8 mouse cellular contexts compared by ENCODE assay signal in the genomic region with DNA sequence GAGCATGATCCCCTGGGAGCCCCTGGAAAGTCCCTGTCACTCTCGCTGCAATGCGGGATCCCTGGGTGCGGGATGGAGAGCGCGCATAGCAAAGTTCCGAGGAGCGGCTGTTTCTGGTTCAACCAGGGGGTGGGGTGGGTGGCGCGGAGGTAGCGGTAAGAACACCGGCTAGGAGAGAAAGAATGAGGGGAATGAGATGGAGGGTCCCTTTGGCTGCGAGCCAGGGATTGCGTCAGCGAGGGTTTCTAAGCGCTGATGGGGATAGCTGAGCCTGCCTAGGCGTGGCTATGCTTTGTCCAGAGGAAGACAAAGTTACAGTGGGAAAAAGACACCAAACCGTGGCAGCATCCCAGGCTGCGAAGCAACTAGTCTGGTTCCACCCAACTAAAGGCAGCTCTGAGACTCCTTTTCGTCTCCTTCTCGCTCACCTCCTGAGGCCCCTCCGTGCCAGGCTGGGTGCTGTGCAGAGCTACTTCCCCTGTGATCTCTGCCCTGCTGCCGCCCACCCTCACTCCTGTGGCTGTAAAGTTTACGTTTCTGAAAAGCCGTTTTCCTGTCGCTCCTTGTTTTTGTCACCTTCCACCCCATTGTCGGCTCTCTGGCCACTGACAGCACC. TPM values are rescaled to one million over a fixed set of nuclear protein-coding genes. Genes with fewer than 3 reads are reported as not detected.
DNase-seq lines count a peak whose midpoint lies in the region; ATAC-seq and TF ChIP-seq lines count a peak whose summit lies in the region.

No protein-coding gene starts in this region.

- under 1% methylated on average over 26 of the region's 26 CpGs for WGBS in kidney, postnatal 0 days
- WGBS in stomach, embryonic 15.5 days = under 1% methylated on average over 26 of the region's 26 CpGs

- peak; percentile 61 to 73 for DNase-seq in right cerebral cortex, postnatal 10 days (ENCODE audit: low spot score in 2 of 2)
- no peak for DNase-seq in right cerebral cortex, adult 2 months (ENCODE audit: low spot score in 2 of 2)
- peak; percentile 50 for DNase-seq in heart, adult 8-10 months (ENCODE audit: low spot score)
- peak; percentile 79 for DNase-seq in kidney, postnatal 0 days (ENCODE audit: low spot score)

- H3K4me1 ChIP-seq in kidney, postnatal 0 days (replicated peaks; ENCODE audit: insufficient read depth, low read length) = 0 out of 2 replicates have a peak, but pooled peaks cover 9% of the 10 kb centered on the region
- H3K4me1 ChIP-seq in stomach, embryonic 15.5 days = peaks cover 25% of the 10 kb centered on the region

- no peaks in the 10 kb centered on the region for H3K9me3 ChIP-seq in kidney, postnatal 0 days (replicated peaks; ENCODE audit: low read length)
- H3K9me3 ChIP-seq in stomach, embryonic 15.5 days = no peaks in the 10 kb centered on the region

- H3K27ac ChIP-seq in kidney, postnatal 0 days = peak overlapping the region; percentile 20
- peak overlapping the region; percentile 92 for H3K27ac ChIP-seq in stomach, embryonic 15.5 days

- peak overlapping the region; percentile 57 for H3K4me3 ChIP-seq in kidney, postnatal 0 days (replicated peaks; ENCODE audit: low read depth, low read length)
- H3K4me3 ChIP-seq in stomach, embryonic 15.5 days (replicated peaks) = peak overlapping the region; percentile 73

- peak; percentile 4; the same call in 1 of the 2 replicates for ATAC-seq in common myeloid progenitor, adult 5-6 weeks (replicated peaks; ENCODE audit: low read depth, poor library complexity, severe bottlenecking)
- peak; percentile 52; the same call in 1 of the 2 replicates for ATAC-seq in kidney, postnatal 0 days (replicated peaks; ENCODE audit: low FRiP score, low read depth)
- peak; percentile 16; the same call in 1 of the 2 replicates for ATAC-seq in megakaryocyte-erythroid progenitor cell, adult 5-6 weeks (replicated peaks; ENCODE audit: low FRiP score, low TSS enrichment, poor library complexity, severe bottlenecking)
- ATAC-seq in stomach, embryonic 15.5 days (ENCODE audit: insufficient read depth, low FRiP score, low read depth) = peak; percentile 48
- ATAC-seq in granulocyte monocyte progenitor cell, adult 5-6 weeks (replicated peaks; ENCODE audit: poor library complexity, severe bottlenecking) = no peak

- no peak for TF ChIP-seq CTCF in kidney, postnatal 0 days (IDR thresholded peaks at IDR 0.05; ENCODE audit: low read depth)

- H3K36me3 ChIP-seq in kidney, postnatal 0 days (ENCODE audit: insufficient read depth, low read length) = no peaks in the 10 kb centered on the region
- H3K36me3 ChIP-seq in stomach, embryonic 15.5 days = no peaks in the 10 kb centered on the region

- no peaks in the 10 kb centered on the region for H3K27me3 ChIP-seq in kidney, postnatal 0 days (ENCODE audit: insufficient read depth, low read length)
- H3K27me3 ChIP-seq in stomach, embryonic 15.5 days (replicated peaks) = no peaks in the 10 kb centered on the region

- peak overlapping the region; percentile 61 for H3K9ac ChIP-seq in kidney, postnatal 0 days (ENCODE audit: low read depth, low read length)
- H3K9ac ChIP-seq in stomach, embryonic 15.5 days = peak overlapping the region; percentile 60

- peak overlapping the region; percentile 93 for H3K4me2 ChIP-seq in kidney, postnatal 0 days (ENCODE audit: low read length)
- H3K4me2 ChIP-seq in stomach, embryonic 15.5 days = peak overlapping the region; percentile 96

RNA-seq across cellular contexts. Expression of gene Glipr2, which starts 0.8 kb away (rescaled TPM):
- total RNA-seq in common myeloid progenitor, adult 5-6 weeks (2017) = 16.3 TPM in 2 replicates
- total RNA-seq in heart, adult 8-10 months (2022) = 1 to 10 TPM; 2.3 to 5.2 (median 2.8) TPM
- polyA plus RNA-seq in kidney, postnatal 0 days (2015; fragmentation: Nextera tagmentation; extraction: Ambion mirVana) = 54.9 and 59.1 TPM in 2 replicates
- total RNA-seq in megakaryocyte-erythroid progenitor cell, adult 5-6 weeks (2014; fragmentation: Nextera tagmentation) = 10.9 and 12.6 TPM in 2 replicates
- 12.2 and 13.9 TPM in 2 replicates for total RNA-seq in megakaryocyte-erythroid progenitor cell, adult 5-6 weeks (2017)
- 95.8 and 106 TPM in 2 replicates for polyA plus RNA-seq in stomach, embryonic 15.5 days (2015; fragmentation: Nextera tagmentation; extraction: Ambion mirVana)
- total RNA-seq in granulocyte monocyte progenitor cell, adult 5-6 weeks (2014; fragmentation: Nextera tagmentation) = 8.2 and 12.7 TPM in 2 replicates
- 16.4 and 20.8 TPM in 2 replicates for total RNA-seq in granulocyte monocyte progenitor cell, adult 5-6 weeks (2017)

RNA-seq across cellular contexts. Expression of gene Ccin, which starts 25.3 kb away (rescaled TPM):
- total RNA-seq in common myeloid progenitor, adult 5-6 weeks (2017) = not detected in 2 replicates
- total RNA-seq in heart, adult 8-10 months (2022) = not detected
- not detected in 2 replicates for polyA plus RNA-seq in kidney, postnatal 0 days (2015; fragmentation: Nextera tagmentation; extraction: Ambion mirVana)
- total RNA-seq in megakaryocyte-erythroid progenitor cell, adult 5-6 weeks (2014; fragmentation: Nextera tagmentation) = not detected in 2 replicates
- total RNA-seq in megakaryocyte-erythroid progenitor cell, adult 5-6 weeks (2017) = not detected in 2 replicates
- not detected in 2 replicates for polyA plus RNA-seq in stomach, embryonic 15.5 days (2015; fragmentation: Nextera tagmentation; extraction: Ambion mirVana)
- total RNA-seq in granulocyte monocyte progenitor cell, adult 5-6 weeks (2014; fragmentation: Nextera tagmentation) = not detected in 2 replicates
- 0.09 TPM in 1 of 2 replicates, not detected in the other for total RNA-seq in granulocyte monocyte progenitor cell, adult 5-6 weeks (2017)

RNA-seq across cellular contexts. Expression of gene Clta, which starts 46.3 kb away (rescaled TPM):
- total RNA-seq in common myeloid progenitor, adult 5-6 weeks (2017) = 316 and 331 TPM in 2 replicates
- 10 to 100 TPM; 67.0 to 78.6 (median 70.5) TPM for total RNA-seq in heart, adult 8-10 months (2022)
- 293 and 300 TPM in 2 replicates for polyA plus RNA-seq in kidney, postnatal 0 days (2015; fragmentation: Nextera tagmentation; extraction: Ambion mirVana)
- 198 and 217 TPM in 2 replicates for total RNA-seq in megakaryocyte-erythroid progenitor cell, adult 5-6 weeks (2014; fragmentation: Nextera tagmentation)
- total RNA-seq in megakaryocyte-erythroid progenitor cell, adult 5-6 weeks (2017) = 368 and 393 TPM in 2 replicates
- 248 and 262 TPM in 2 replicates for polyA plus RNA-seq in stomach, embryonic 15.5 days (2015; fragmentation: Nextera tagmentation; extraction: Ambion mirVana)
- total RNA-seq in granulocyte monocyte progenitor cell, adult 5-6 weeks (2014; fragmentation: Nextera tagmentation) = 280 and 311 TPM in 2 replicates
- 422 and 509 TPM in 2 replicates for total RNA-seq in granulocyte monocyte progenitor cell, adult 5-6 weeks (2017)

Comparison
In these comparisons a context has a peak if more than half of its experiments do, and no peak if none do; other contexts are left out.
1. DNase-seq: peak in right cerebral cortex, postnatal 10 days (2 of 2), heart, adult 8-10 months (single experiment) and kidney, postnatal 0 days (single experiment); none in right cerebral cortex, adult 2 months (0 of 2).